8 mouse cellular contexts compared by ENCODE assay signal in the genomic region with DNA sequence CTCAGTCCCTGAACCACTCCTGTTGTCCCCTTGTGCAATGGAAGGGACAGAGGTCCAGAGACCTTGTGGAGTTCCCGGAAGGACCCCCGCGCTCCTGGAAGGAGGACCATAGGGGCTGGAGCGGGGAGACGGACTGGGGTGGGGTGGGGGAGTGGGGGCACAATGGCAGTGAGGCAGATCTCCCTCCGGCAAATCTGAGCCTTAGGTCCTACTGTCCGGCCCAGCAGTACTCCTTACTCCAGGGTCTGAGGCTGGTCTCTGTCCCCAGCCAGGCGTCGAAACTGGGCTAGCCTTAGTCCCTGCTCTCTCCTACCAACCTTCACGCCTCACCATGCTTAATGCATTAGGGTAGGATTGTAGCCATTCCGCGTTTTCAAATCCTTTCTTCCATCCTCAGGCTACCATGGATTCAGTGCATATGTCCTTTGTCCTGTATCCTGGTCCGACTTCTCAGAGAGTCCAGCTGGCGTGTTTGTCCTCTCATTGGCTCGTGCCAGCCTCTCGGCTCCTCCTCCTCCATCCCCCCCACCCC. TPM values are rescaled to one million over a fixed set of nuclear protein-coding genes. Genes with fewer than 3 reads are reported as not detected.
DNase-seq lines count a peak whose midpoint lies in the region; ATAC-seq and TF ChIP-seq lines count a peak whose summit lies in the region.

No protein-coding gene starts in this region.

- no peaks in the 10 kb centered on the region for H3K79me3 ChIP-seq in C2C12 (ENCODE audit: low read depth)

- H3K4me2 ChIP-seq in embryonic facial prominence, embryonic 15.5 days (replicated peaks): peak overlapping the region; percentile 57
- peak overlapping the region; percentile 81 for H3K4me2 ChIP-seq in heart, embryonic 16.5 days (ENCODE audit: low read depth, low read length)
- H3K4me2 ChIP-seq in lung, embryonic 16.5 days (ENCODE audit: low read depth, low read length): peak overlapping the region; percentile 69

- H3K9me3 ChIP-seq in embryonic facial prominence, embryonic 15.5 days (replicated peaks): no peaks in the 10 kb centered on the region
- H3K9me3 ChIP-seq in heart, embryonic 16.5 days (replicated peaks; ENCODE audit: control insufficient read depth, low read length): no peaks in the 10 kb centered on the region
- H3K9me3 ChIP-seq in lung, embryonic 16.5 days (ENCODE audit: control insufficient read depth, low read length): no peaks in the 10 kb centered on the region

- no peaks in the 10 kb centered on the region for H3K79me2 ChIP-seq in C2C12 (ENCODE audit: control insufficient read depth, insufficient read depth)

- no peaks in the 10 kb centered on the region for H3K36me3 ChIP-seq in C2C12 (ENCODE audit: control insufficient read depth, insufficient read depth)
- no peaks in the 10 kb centered on the region for H3K36me3 ChIP-seq in embryonic facial prominence, embryonic 15.5 days
- 0 out of 2 replicates have a peak, but pooled peaks cover under 1% of the 10 kb centered on the region for H3K36me3 ChIP-seq in heart, embryonic 16.5 days (ENCODE audit: control insufficient read depth, insufficient read depth)
- H3K36me3 ChIP-seq in lung, embryonic 16.5 days (ENCODE audit: control insufficient read depth, insufficient read depth, low read length): no peaks in the 10 kb centered on the region

- no peaks in the 10 kb centered on the region for H3K27me3 ChIP-seq in C2C12 (ENCODE audit: control insufficient read depth, insufficient read depth, insufficient read length)
- H3K27me3 ChIP-seq in embryonic facial prominence, embryonic 15.5 days: no peaks in the 10 kb centered on the region
- H3K27me3 ChIP-seq in heart, embryonic 16.5 days (ENCODE audit: control insufficient read depth, insufficient read depth, low read length): no peaks in the 10 kb centered on the region
- H3K27me3 ChIP-seq in lung, embryonic 16.5 days (ENCODE audit: control insufficient read depth, insufficient read depth, low read depth, low read length): no peaks in the 10 kb centered on the region

- peak; percentile 68 to 70 for DNase-seq in kidney, postnatal 36 days
- DNase-seq in right cerebral cortex, adult 18-20 months: peak; percentile 31
- no peak for DNase-seq in thymus, postnatal 25 days

- H3K4me3 ChIP-seq in C2C12 (ENCODE audit: insufficient read depth, poor library complexity, severe bottlenecking): peak overlapping the region; percentile 65
- H3K4me3 ChIP-seq in bone marrow, adult 2 months (replicated peaks; ENCODE audit: control insufficient read depth, low read depth, low read length): peak overlapping the region; percentile 71
- peak overlapping the region; percentile 89 for H3K4me3 ChIP-seq in embryonic facial prominence, embryonic 15.5 days (replicated peaks)
- peak overlapping the region; percentile 97 for H3K4me3 ChIP-seq in heart, embryonic 16.5 days (ENCODE audit: low read length)
- peak overlapping the region; percentile 77 for H3K4me3 ChIP-seq in lung, embryonic 16.5 days (ENCODE audit: low read length)

- peak overlapping the region; percentile 99 for H3K9ac ChIP-seq in embryonic facial prominence, embryonic 15.5 days
- H3K9ac ChIP-seq in heart, embryonic 16.5 days (ENCODE audit: low read length): peak overlapping the region; percentile 94
- peak overlapping the region; percentile 86 for H3K9ac ChIP-seq in lung, embryonic 16.5 days (ENCODE audit: low read length)

- no peaks in the 10 kb centered on the region; the same call in 1 of the 2 replicates for H3K4me1 ChIP-seq in bone marrow, adult 2 months (ENCODE audit: control insufficient read depth, insufficient read depth, low read length)
- 0 out of 2 replicates have a peak, but pooled peaks cover 4% of the 10 kb centered on the region for H3K4me1 ChIP-seq in embryonic facial prominence, embryonic 15.5 days
- H3K4me1 ChIP-seq in heart, embryonic 16.5 days (ENCODE audit: control insufficient read depth, insufficient read depth, low read length): peaks cover 14% of the 10 kb centered on the region
- H3K4me1 ChIP-seq in lung, embryonic 16.5 days (replicated peaks; ENCODE audit: control insufficient read depth, insufficient read depth, low read length): peaks cover 3% of the 10 kb centered on the region; the same call in 1 of the 2 replicates

- H3ac ChIP-seq in C2C12 (ENCODE audit: control insufficient read depth, insufficient read length, low read depth): peak overlapping the region; percentile 91

- peak; percentile 59 for ATAC-seq in embryonic facial prominence, embryonic 15.5 days (ENCODE audit: insufficient number of reproducible peaks, low FRiP score, low TSS enrichment, low read depth)
- peak; percentile 53 for ATAC-seq in heart, embryonic 16.5 days (replicated peaks; ENCODE audit: extremely low read depth, insufficient read depth, low FRiP score)
- peak; percentile 74 for ATAC-seq in lung, embryonic 16.5 days (ENCODE audit: low read depth)

- TF ChIP-seq POLR2A in bone marrow, adult 2 months (IDR thresholded peaks at IDR 0.05; ENCODE audit: borderline replicate concordance, control insufficient read depth, low read depth, low read length): no peak

- WGBS in bone marrow, adult 2 months: 6% methylated on average over 16 of the region's 16 CpGs
- WGBS in embryonic facial prominence, embryonic 15.5 days: 1% methylated on average over 16 of the region's 16 CpGs
- under 1% methylated on average over 16 of the region's 16 CpGs for WGBS in heart, embryonic 16.5 days
- WGBS in lung, embryonic 16.5 days: 0% methylated on average over 16 of the region's 16 CpGs

- peak overlapping the region; percentile 82 for H3K27ac ChIP-seq in bone marrow, adult 2 months (ENCODE audit: control insufficient read depth, insufficient read depth, low read depth, low read length, poor library complexity)
- H3K27ac ChIP-seq in embryonic facial prominence, embryonic 15.5 days (replicated peaks): peak overlapping the region; percentile 98
- peak overlapping the region; percentile 97 for H3K27ac ChIP-seq in heart, embryonic 16.5 days (ENCODE audit: low read length)
- peak overlapping the region; percentile 93 for H3K27ac ChIP-seq in lung, embryonic 16.5 days (ENCODE audit: low read length)

- no peak for TF ChIP-seq CTCF in C2C12 (IDR thresholded peaks at IDR 0.05; ENCODE audit: control insufficient read depth, insufficient read depth, insufficient read length)
- TF ChIP-seq CTCF in bone marrow, adult 2 months (IDR thresholded peaks at IDR 0.05; ENCODE audit: control insufficient read depth, insufficient read depth, low read length): no peak

TF ChIP-seq in C2C12, 6 proteins besides CTCF, POLR2A, EP300 and RAD21:
- TF ChIP-seq CEBPB (IDR thresholded peaks at IDR 0.05; ENCODE audit: low read depth) (no peak), MYOG (IDR thresholded peaks at IDR 0.05; ENCODE audit: control insufficient read depth, extremely low read depth, insufficient read length) (no peak), MAX (IDR thresholded peaks at IDR 0.05) (no peak), FOSL1 (IDR thresholded peaks at IDR 0.05; ENCODE audit: insufficient read depth, low read length, poor library complexity, severe bottlenecking) (no peak), MYOD1 (IDR thresholded peaks at IDR 0.05; ENCODE audit: control insufficient read depth, insufficient read length, low read depth) (no peak), USF1 (IDR thresholded peaks at IDR 0.05; ENCODE audit: low read depth) (no peak)
TF ChIP-seq in C2C12: peak in this region for 0.

RNA-seq across cellular contexts. Expression of a gene that starts 8.5 kb away (rescaled TPM):
- 32.1 TPM for polyA plus RNA-seq in C2C12 (2012; fragmentation: generic; extraction: Trizol)
- 5.8 and 20.7 TPM in 2 replicates for polyA plus RNA-seq in bone marrow, adult 2 months (2011; ENCODE audit: insufficient read depth, insufficient read length, low replicate concordance, missing spikeins)
- polyA plus RNA-seq in embryonic facial prominence, embryonic 15.5 days (2015; fragmentation: Nextera tagmentation; extraction: Ambion mirVana): 138 and 147 TPM in 2 replicates
- 95.3 and 104 TPM in 2 replicates for polyA plus RNA-seq in heart, embryonic 16.5 days (2015; fragmentation: Nextera tagmentation; extraction: Ambion mirVana)
- polyA plus RNA-seq in lung, embryonic 16.5 days (2015; fragmentation: Nextera tagmentation; extraction: Ambion mirVana): 176 and 183 TPM in 2 replicates
